Mouse (Mus musculus) neutrophil, adult 5-6 weeks (primary cell): ENCODE measurements at regions not wholly inside any gene's neighbourhood (a gene's known extent, or its start where the extent isn't known, plus 50 kb on each side); places are given as distances from the start of the nearest gene placed in this dataset.

Experiments
- ATAC-seq: fragments of 151-379, 151-347 bp; 2 replicates; pipeline ENCODE4 v1.8.0; 2017; ENCODE audit warnings: mild to moderate bottlenecking, moderate TSS enrichment; ENCODE audit not compliant: insufficient number of reproducible peaks, poor library complexity, low FRiP score, severe bottlenecking; ENCODE audit errors: extremely low read depth

DNA sequence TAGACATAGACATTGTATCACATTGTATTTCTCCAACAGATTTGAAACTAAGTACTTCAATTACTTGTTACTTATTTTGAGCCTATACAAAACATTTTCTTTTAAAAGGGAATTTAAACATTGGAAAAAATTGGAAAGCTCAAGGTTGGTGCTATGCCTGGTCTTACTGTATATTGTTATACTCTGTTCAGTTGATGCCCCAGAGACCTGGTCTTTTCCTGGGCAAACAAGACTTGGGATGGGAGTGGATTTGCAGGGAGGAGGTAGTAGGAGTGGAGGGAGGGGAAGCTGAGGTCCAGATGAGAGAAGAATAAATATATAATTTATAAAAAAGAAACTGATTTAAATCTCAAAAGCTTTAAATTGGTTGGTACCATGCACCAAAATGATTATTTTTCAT lies 95.1 kb upstream of the Robo2 start:
- no peak for ATAC-seq

DNA sequence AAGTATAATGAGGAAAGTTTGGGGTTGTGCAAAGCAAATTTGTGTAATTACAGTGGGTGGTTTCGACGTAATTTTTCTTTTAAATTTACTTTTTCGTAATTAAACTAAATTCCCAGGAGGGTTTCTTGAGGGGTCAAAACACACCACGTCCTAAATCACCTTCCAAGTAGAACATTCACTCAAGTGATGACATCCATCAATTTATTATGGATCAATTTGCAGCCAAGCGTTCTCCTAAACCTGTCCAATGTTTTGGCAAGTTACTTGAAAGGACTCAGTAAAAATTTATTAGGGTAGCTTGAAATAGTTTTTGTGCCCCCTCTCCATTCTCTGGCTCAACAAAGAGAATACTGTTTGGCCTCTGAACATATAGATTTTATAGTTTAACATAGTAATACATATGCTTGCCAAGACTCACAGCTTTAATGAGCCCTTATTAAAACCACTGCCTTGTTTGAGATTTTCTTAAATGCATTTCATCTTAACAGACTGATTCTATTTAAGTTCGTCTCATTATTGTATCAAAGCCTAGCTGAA lies 94.6 kb upstream of the Robo2 start:
- no peak for ATAC-seq

DNA sequence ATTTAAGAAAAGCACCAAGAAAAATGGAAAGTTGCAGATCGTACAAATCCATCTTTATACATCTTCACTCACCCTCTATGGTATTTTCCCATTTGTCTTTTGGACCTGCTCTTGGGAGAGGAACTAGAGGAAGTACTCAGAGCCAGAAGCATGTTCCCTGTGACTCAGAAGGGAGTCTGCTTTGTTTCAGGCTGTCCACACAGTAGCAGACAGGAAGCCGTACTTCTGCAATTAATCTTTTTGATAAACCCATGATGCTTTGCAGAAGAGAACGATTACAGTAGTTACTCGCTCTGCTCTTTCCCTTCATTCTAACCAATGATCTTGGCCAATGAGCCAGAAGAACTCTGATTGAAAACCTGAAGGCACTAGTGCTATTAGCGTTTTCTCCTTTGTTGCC lies 92.8 kb upstream of the Robo2 start:
- no peak for ATAC-seq

DNA sequence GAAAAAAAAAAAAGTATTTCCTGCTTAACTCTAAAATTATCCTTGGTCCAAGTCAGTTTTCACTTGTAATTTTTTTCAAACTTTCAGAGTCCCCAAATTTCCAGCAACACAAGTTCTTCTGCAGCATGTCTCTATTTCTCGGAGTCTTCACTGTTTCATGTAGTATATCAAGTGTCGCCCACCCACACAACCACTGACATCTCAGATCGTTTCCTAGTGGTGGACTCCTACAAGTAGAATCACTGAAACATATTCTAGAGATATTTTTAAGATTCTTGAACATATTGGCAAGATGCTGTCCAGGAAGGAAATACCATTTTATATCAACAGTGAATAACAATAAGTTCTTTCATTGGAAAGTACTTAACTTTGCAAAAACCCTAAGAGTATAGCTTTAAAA lies 89.1 kb upstream of the Robo2 start:
- no peak for ATAC-seq

DNA sequence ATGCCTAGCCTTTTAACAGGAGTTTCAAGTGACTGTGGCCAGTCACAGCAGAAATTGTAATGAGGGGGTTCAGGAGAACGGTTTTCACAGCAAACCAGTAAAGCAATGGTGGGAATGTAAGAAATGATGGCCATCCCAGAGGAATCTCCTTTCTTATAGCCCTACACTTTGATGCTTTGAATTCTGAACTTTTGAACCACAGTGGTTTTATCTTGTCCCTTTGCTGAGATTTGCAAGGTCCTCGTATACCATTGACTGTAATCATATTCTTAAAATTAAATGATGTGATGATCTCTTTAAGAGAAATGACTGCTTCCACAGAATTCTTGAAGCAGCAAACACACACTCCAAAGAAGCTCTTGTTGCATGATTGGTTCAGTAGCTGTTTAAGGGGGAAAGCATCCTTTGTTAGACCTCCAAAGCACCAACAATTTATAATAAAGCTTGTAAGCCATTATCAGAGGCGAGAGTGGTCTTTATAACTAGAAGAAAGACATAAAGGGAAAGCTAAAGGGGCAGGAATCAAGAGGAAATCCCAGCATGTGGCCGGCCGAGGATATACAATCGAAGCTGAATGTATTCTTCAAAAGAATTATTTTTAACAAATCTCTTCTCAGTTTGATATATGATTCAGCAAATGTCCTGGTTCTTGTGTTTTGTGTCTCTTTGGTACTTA lies 56.3 kb upstream of the Robo2 start:
- ATAC-seq: no peak

DNA sequence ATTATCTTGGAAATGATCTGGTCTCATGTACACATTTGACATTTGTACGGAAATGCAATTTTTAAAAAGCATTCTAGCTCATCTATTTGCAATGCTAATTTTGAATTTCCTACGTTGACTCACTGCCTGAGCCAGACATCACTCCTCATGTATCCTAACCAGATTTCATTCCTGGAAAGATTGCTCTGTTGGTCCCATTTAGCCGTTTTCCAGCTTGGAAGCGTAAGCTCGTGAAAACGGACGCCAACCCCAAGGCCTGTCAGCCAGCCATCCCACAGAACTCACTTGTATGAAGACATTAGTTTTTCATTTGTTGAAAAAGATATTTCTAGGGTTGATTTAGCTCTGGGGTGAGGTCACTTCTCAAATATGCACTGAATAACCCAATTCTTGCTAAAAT lies 55.5 kb upstream of the Robo2 start:
- ATAC-seq: no peak

DNA sequence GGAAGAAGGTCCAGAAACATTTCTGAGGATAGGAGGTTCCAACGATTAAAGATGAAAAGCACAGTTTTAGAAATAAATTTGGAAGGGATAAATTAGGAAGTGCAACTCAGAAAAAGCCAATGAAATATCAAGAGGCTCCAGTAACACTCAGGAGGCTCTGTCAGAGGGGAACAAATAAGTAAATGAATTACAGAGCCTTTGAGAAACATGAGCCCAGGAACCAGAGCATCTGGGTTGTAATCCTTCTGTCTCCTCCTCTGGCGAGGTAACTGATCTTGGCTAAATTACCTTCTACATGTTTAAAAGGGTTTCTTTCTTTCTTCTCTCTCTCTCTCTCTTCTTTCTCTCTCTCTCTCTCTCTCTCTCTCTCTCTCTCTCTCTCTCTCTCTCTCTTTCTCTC lies 53.2 kb upstream of the Robo2 start:
- no peak for ATAC-seq

DNA sequence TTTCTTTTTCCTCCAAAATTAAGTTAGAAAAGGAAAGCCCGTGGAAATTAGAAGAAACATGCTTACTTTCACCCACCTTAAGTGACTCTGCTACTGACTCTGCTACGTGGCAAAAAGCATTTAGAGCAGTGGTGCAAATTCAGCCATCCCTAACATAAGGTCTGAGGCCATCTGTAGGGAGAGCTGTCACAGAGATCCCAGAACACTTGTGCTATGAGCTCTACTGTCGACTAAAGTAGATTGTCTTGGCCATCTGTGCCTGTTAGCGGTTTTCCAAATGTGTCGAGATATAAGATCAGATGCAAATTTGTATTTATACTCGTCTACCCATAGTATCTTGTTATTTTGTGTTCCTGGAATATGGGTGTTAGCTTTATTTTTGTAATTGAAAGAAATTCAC lies 52.7 kb upstream of the Robo2 start:
- ATAC-seq: no peak

DNA sequence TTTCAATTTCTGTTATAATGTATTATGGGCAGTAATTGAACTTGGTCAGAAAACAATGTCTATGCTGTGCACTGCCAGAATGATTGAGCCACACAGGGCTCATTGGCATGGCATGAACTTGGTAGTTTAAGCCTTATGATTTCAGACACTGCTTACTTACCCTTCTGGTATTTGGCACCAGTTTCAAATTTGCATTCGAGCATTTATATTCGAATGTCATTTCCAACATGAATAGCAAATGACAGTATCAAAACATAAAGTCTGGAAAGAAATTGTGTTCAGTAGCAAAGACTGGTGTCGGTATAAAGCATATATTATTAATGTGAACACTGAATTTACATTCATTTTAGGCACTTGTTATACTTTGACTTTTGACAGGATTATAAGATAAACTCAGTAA lies 50.8 kb upstream of the Robo2 start:
- no peak for ATAC-seq
